Mouse (Mus musculus) ovary, postnatal 10 days (tissue): ENCODE results near the gene Zfx.

Experiments used
- DNase-seq: peaks from one replicate; pipeline ENCODE4 v3.0.0; 2022; ENCODE audit warnings: low spot score

The Zfx gene

GRCm38 (mm10) chrX:94123059-94123839 lies at the start of gene Zfx:
Zfx (minus strand) TSS chrX:94123702.
- DNase-seq, result no peak

- DNase-seq, result no peak
These were observed 45.8 kb upstream of the Zfx start for GRCm38 (mm10) chrX:94169348-94169747.

- no peak for DNase-seq
These were observed 28.8 kb upstream of the Zfx start for GRCm38 (mm10) chrX:94152251-94152830.

- DNase-seq, result no peak
These were observed 27.0 kb upstream of the Zfx start for GRCm38 (mm10) chrX:94150471-94150870.

- DNase-seq, result no peak
These were observed 18.7 kb upstream of the Zfx start for GRCm38 (mm10) chrX:94142004-94142771.

GRCm38 (mm10) chrX:94140080-94140479 lies 16.6 kb upstream of the Zfx start:
- DNase-seq, result no peak

GRCm38 (mm10) chrX:94138256-94138655 lies 14.8 kb upstream of the Zfx start:
- DNase-seq, result no peak

- no peak for DNase-seq
These were observed 11.6 kb upstream of the Zfx start for GRCm38 (mm10) chrX:94135084-94135483.

GRCm38 (mm10) chrX:94133551-94133950 lies 10.0 kb upstream of the Zfx start:
- DNase-seq, result no peak

GRCm38 (mm10) chrX:94132239-94132638 lies 8.7 kb upstream of the Zfx start:
- DNase-seq, result no peak

- DNase-seq, result no peak
These were observed 6.2 kb upstream of the Zfx start for GRCm38 (mm10) chrX:94129712-94130111.

GRCm38 (mm10) chrX:94125950-94126349 lies 2.4 kb upstream of the Zfx start:
- no peak for DNase-seq

- peak; percentile 42 for DNase-seq
These were observed 818 bp downstream of the Zfx start for GRCm38 (mm10) chrX:94122709-94123058.

- DNase-seq, result peak; percentile 39
These were observed 1.4 kb downstream of the Zfx start for GRCm38 (mm10) chrX:94121866-94122708.

- DNase-seq, result no peak
These were observed 2.2 kb downstream of the Zfx start for GRCm38 (mm10) chrX:94121161-94121856.

- DNase-seq, result no peak
These were observed 5.2 kb downstream of the Zfx start for GRCm38 (mm10) chrX:94118350-94118749.

- DNase-seq, result no peak
These were observed 7.6 kb downstream of the Zfx start for GRCm38 (mm10) chrX:94115882-94116281.

GRCm38 (mm10) chrX:94105964-94106363 lies 17.5 kb downstream of the Zfx start:
- DNase-seq, result no peak

- no peak for DNase-seq
These were observed 20.6 kb downstream of the Zfx start for GRCm38 (mm10) chrX:94102938-94103337.

- DNase-seq, result no peak
These were observed 22.9 kb downstream of the Zfx start for GRCm38 (mm10) chrX:94100561-94100960.

GRCm38 (mm10) chrX:94091001-94091400 lies 32.5 kb downstream of the Zfx start:
- DNase-seq, result no peak

GRCm38 (mm10) chrX:94061246-94061645 lies 62.3 kb downstream of the Zfx start:
- DNase-seq, result no peak
